Mouse (Mus musculus): ENCODE results near the gene Usp18. TPM values are rescaled to one million over a fixed set of nuclear protein-coding genes. Genes with fewer than 3 reads are reported as not detected.

The Usp18 gene
- polyA plus RNA-seq, 1 experiment from 2014 or later, result 1.3 TPM

DNA sequence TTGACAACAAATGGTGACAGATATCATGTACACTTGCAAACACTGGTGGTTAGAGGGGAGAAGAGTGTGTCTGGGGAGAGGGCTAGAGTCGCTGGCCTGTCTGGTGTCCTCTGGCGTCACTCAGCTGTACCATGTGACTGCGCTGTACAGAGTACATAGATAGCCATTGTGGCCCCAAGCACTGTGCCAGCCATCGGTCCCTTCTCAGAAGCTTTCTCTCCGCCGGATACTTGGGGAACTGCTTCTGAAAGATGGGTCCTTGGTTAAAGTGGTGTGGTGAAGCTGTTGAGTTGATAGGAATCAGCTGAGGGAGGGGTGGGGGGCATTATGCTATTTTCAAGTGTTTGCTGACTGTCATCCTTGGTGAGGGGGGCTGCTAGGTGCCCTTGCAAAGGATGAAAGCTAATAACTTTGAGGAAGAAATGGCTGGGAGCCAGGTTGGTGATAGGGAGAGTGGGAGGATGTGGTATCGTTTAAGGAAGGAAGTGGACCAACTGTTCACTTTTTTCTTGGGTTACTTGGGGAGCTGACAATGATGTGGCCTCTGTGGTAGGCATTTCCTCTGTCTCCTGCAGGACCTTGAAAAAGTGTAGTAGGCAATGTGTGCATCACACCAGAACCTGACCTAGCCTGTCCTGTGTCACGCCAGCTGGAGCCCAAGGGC lies 30.9 kb upstream of the Usp18 start:
- WGBS, result 88% methylated on average over 8 of the region's 8 CpGs
- Histone ChIP-seq H3K4me2 (replicated peaks) (no peak overlapping the region), H3K27me3 (replicated peaks) (peaks cover 29% of the 10 kb centered on the region), H3K9me3 (no peaks in the 10 kb centered on the region), H3K27ac (no peak overlapping the region), H3K4me3 (no peak overlapping the region), H3K4me1 (peaks cover 17% of the 10 kb centered on the region), H3K9ac (no peak overlapping the region), H3K36me3 (no peaks in the 10 kb centered on the region)
- no peak for ATAC-seq (ENCODE audit: low FRiP score, low read depth)

DNA sequence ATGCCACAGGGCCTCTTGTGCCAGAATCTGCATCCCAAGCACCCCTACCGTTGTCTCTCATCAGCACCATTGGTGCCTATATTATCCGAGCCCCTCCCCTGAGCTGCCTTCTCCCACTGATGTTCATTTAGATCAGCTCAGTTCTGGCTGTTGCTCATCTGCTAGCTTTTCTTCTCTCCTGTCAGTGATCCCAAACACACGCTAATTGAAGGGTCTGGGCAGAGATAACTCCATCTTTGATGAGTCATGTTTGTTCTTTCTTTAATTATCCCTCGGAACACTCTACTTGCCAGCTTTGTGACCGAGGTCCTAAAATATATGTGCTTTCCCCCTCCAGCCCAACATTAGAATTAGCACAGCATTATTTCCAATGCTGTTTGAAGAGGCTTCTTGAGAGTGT lies 30.4 kb upstream of the Usp18 start:
- no peaks in the 10 kb centered on the region for H3K9me3 ChIP-seq
- H3K4me3 ChIP-seq, result no peak overlapping the region
- no peak overlapping the region for H3K4me2 ChIP-seq (replicated peaks)
- H3K27ac ChIP-seq, result no peak overlapping the region
- no peaks in the 10 kb centered on the region for H3K36me3 ChIP-seq
- WGBS, result 81% methylated on average over 5 of the region's 5 CpGs
- no peak for ATAC-seq (ENCODE audit: low FRiP score, low read depth)
- peaks cover 15% of the 10 kb centered on the region for H3K4me1 ChIP-seq
- H3K9ac ChIP-seq, result no peak overlapping the region
- H3K27me3 ChIP-seq (replicated peaks), result peaks cover 24% of the 10 kb centered on the region

DNA sequence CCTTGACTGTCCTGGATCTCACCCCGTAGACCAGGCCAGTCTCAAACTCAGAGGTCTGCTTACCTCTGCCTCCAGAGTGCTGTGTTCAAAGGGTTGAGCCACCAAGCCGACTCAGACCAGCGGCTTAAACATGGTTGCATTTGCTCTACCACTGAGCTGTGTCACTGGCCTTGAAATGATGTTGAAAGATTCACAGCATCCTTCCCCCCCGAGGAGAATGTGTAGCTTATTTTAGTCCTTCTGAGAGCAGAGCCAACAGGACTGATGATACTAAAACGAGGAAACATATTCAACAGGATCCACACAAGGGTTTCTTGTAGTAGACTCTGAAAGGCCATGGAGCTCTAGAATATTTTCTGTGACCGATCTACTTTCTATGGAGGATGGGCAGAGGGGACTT lies 29.8 kb upstream of the Usp18 start:
- Histone ChIP-seq H3K27me3 (replicated peaks) (peaks cover 18% of the 10 kb centered on the region), H3K9ac (no peak overlapping the region), H3K9me3 (no peaks in the 10 kb centered on the region), H3K4me3 (no peak overlapping the region), H3K27ac (no peak overlapping the region), H3K36me3 (no peaks in the 10 kb centered on the region), H3K4me1 (peaks cover 10% of the 10 kb centered on the region), H3K4me2 (replicated peaks) (no peak overlapping the region)
- no peak for ATAC-seq (ENCODE audit: low FRiP score, low read depth)
- 86% methylated on average over 6 of the region's 6 CpGs for WGBS

DNA sequence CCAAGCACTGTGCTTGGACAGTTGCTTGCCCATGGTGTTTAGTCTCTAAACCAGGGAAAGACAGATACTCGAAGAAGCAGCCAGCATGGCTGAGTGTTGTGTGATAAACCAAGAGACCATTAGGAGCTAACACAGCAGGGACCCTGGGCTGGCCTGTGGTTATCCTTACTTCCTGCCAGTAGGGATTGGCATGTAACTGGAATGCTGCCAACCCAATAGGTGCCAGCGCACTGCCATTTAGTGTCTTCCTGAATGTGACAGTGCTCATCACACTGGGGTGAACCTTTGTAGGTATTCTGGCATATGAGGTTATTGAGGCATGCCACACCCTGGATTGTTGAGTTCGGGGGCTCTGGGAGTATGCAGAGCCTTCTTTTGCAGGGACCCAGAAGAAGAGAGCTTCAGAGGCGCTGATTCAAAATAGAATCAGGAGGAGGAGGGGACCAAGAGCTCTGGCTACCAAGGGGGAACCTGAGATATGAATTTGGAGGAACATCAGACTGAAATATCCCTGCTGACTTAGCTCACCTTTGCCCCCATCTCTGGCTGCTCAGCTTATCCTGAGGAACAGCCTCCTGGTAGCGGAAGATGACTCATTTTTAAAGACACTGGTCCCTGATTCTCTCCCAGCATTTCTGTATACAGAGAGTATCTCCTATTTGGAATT lies 29.0 kb upstream of the Usp18 start:
- no peaks in the 10 kb centered on the region for H3K36me3 ChIP-seq
- no peak overlapping the region for H3K9ac ChIP-seq
- no peak overlapping the region for H3K27ac ChIP-seq
- no peak overlapping the region for H3K4me3 ChIP-seq
- no peak overlapping the region for H3K4me2 ChIP-seq (replicated peaks)
- H3K4me1 ChIP-seq, result peaks cover 2% of the 10 kb centered on the region; the same call in 1 of the 2 replicates
- ATAC-seq (ENCODE audit: low FRiP score, low read depth), result no peak
- H3K27me3 ChIP-seq (replicated peaks), result peaks cover 10% of the 10 kb centered on the region
- no peaks in the 10 kb centered on the region for H3K9me3 ChIP-seq
- WGBS, result 91% methylated on average over 5 of the region's 5 CpGs

DNA sequence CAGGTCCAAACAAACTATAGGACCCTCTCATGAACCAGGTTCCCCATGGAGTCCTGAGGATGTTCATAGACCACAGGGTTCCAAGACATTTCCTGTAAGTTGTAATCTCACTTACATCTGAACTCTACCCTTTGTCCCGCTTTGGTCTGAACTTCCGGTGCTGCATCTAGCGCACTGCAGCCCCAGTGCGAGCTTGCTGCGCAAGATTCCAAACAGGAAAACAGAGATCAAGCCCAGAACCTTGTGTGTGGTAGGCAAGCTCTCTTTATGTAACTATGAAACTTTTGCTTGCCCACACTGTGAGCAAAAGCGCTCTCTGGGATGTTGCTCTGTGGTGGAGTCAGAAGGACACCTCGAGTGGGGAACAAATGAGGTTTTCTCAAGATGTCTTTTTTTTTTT lies 27.7 kb upstream of the Usp18 start:
- 95% methylated on average over 7 of the region's 7 CpGs for WGBS
- H3K27me3 ChIP-seq (replicated peaks), result no peaks in the 10 kb centered on the region; the same call in 1 of the 2 replicates

DNA sequence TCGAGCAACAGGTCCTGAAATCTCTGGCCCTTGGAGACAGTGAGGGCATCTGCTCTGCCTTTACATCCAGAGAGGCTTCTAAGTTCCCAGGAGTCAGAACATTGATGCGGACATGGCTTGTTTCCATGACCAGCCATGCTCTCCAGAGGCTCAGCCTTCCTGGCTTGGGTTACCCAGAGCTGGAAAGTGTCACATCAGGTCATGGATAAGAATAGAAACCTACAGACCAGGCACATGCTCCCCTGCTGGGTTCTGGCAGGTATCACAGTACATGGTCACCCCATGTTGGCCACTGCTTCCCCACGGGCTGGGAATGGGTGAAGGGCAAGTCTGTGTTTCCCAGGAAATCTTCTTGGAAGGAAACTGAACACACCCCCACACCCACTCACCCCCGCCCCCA lies 26.3 kb upstream of the Usp18 start:
- ATAC-seq (ENCODE audit: low FRiP score, low read depth), result no peak
- Histone ChIP-seq H3K27me3 (replicated peaks) (no peaks in the 10 kb centered on the region; the same call in 1 of the 2 replicates), H3K27ac (no peak overlapping the region), H3K9me3 (no peaks in the 10 kb centered on the region), H3K4me3 (no peak overlapping the region), H3K4me2 (replicated peaks) (no peak overlapping the region), H3K9ac (no peak overlapping the region), H3K36me3 (no peaks in the 10 kb centered on the region), H3K4me1 (no peaks in the 10 kb centered on the region)
- WGBS, result 82% methylated on average over 4 of the region's 4 CpGs

More for the DNA sequence above, 27.7 kb upstream of the Usp18 start:
- Histone ChIP-seq H3K4me2 (replicated peaks) (no peak overlapping the region), H3K4me3 (no peak overlapping the region), H3K9ac (no peak overlapping the region), H3K9me3 (no peaks in the 10 kb centered on the region), H3K27ac (no peak overlapping the region), H3K4me1 (no peaks in the 10 kb centered on the region), H3K36me3 (no peaks in the 10 kb centered on the region)
- ATAC-seq (ENCODE audit: low FRiP score, low read depth), result no peak

DNA sequence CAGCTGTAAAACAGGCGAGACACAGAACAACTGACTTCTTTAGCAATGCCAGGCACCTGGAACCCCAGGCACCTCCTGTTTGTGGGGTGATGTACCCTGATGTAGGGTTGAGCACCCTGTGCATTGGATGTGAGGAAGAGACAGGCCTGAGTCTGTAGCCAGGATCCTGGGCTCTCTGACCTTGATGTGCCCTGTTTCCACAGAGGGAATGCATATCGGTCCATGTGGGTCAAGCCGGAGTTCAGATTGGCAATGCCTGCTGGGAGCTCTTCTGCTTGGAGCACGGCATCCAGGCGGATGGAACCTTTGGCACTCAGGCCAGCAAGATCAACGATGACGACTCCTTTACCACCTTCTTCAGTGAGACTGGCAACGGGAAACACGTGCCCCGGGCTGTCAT lies 25.5 kb upstream of the Usp18 start:
- WGBS, result 94% methylated on average over 10 of the region's 10 CpGs
- Histone ChIP-seq H3K4me2 (replicated peaks) (no peak overlapping the region), H3K4me1 (no peaks in the 10 kb centered on the region), H3K9ac (no peak overlapping the region), H3K27ac (no peak overlapping the region), H3K36me3 (no peaks in the 10 kb centered on the region), H3K4me3 (no peak overlapping the region), H3K9me3 (no peaks in the 10 kb centered on the region), H3K27me3 (replicated peaks) (no peaks in the 10 kb centered on the region; the same call in 1 of the 2 replicates)
- ATAC-seq (ENCODE audit: low FRiP score, low read depth), result no peak

DNA sequence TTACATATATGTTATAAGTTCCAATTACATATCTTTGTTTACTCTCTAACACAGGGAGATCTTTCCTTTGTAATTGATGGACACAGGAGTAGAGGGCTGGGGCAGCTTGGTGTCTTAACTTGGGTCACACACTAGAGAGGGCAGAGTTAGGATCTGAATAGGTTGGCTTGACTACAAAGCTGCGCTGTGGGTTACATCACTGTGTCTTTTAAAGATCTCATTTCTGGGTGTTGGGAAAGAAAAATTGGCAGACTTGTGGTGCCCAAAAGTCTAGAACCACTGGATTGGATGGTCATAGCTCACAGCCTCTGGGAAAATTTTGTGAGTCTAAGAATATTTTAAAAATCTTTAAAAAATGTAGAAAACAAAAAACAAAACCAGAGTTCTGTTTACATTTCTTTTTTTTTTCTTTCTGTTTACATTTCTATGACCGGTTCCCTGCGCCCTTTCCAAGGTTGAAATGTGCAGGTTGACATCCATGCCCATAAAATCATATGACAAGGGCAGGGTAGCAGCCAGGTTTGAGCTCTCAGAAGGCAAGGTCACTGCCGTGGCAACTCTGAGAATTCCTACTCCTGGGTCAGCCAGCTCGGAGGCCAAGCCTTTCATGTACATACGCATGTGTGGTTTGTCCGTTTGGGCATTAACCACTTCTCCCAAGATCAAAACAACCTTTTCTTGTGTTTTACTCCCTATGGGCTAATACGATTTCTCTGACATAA lies 23.7 kb upstream of the Usp18 start:
- no peaks in the 10 kb centered on the region for H3K9me3 ChIP-seq
- 90% methylated on average over 8 of the region's 8 CpGs for WGBS

DNA sequence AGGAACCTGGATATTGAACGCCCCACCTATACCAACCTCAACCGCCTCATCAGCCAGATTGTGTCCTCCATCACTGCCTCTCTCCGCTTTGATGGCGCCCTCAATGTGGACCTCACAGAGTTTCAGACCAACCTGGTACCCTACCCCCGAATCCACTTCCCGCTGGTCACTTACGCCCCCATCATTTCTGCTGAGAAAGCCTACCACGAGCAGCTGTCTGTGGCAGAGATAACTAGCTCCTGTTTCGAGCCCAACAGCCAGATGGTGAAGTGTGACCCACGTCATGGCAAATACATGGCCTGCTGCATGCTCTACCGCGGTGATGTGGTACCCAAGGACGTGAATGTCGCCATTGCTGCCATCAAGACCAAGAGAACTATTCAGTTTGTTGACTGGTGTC lies 22.7 kb upstream of the Usp18 start:
- Histone ChIP-seq H3K4me2 (replicated peaks) (no peak overlapping the region), H3K36me3 (no peaks in the 10 kb centered on the region), H3K27ac (no peak overlapping the region), H3K9ac (no peak overlapping the region), H3K4me1 (no peaks in the 10 kb centered on the region), H3K4me3 (no peak overlapping the region), H3K27me3 (replicated peaks) (no peaks in the 10 kb centered on the region), H3K9me3 (no peaks in the 10 kb centered on the region)
- WGBS, result 95% methylated on average over 14 of the region's 14 CpGs
- ATAC-seq (ENCODE audit: low FRiP score, low read depth), result no peak

More for the DNA sequence above, 23.7 kb upstream of the Usp18 start:
- H3K27me3 ChIP-seq (replicated peaks), result no peaks in the 10 kb centered on the region
- H3K4me1 ChIP-seq, result no peaks in the 10 kb centered on the region
- no peak overlapping the region for H3K9ac ChIP-seq
- no peak overlapping the region for H3K27ac ChIP-seq
- no peak overlapping the region for H3K4me2 ChIP-seq (replicated peaks)
- H3K4me3 ChIP-seq, result no peak overlapping the region
- ATAC-seq (ENCODE audit: low FRiP score, low read depth), result no peak
- no peaks in the 10 kb centered on the region for H3K36me3 ChIP-seq

DNA sequence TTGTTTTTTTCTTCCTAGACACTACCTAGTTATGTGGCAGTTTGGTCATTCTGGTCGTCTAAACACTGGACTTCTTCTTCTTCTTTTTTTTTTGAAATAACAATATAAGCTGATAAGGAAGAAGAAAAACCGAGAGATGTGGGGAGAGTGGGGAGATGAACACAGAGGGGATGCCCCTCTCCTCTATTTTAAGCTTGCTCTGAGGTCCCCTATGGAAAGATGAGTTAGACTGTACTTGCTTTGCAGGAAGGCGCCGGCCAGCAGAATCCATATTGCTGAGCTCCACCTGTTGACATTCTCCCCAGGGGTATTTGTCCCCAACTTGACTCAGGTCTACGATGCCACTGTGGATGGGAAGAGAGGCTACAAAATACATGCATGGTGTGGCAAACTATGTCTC lies 21.6 kb upstream of the Usp18 start:
- H3K9me3 ChIP-seq, result no peaks in the 10 kb centered on the region
- no peak overlapping the region for H3K27ac ChIP-seq
- H3K36me3 ChIP-seq, result no peaks in the 10 kb centered on the region
- H3K9ac ChIP-seq, result no peak overlapping the region
- no peak overlapping the region for H3K4me2 ChIP-seq (replicated peaks)
- H3K27me3 ChIP-seq (replicated peaks), result no peaks in the 10 kb centered on the region
- no peak overlapping the region for H3K4me3 ChIP-seq
- ATAC-seq (ENCODE audit: low FRiP score, low read depth), result no peak
- H3K4me1 ChIP-seq, result no peaks in the 10 kb centered on the region
- 70% methylated on average over 5 of the region's 5 CpGs for WGBS

DNA sequence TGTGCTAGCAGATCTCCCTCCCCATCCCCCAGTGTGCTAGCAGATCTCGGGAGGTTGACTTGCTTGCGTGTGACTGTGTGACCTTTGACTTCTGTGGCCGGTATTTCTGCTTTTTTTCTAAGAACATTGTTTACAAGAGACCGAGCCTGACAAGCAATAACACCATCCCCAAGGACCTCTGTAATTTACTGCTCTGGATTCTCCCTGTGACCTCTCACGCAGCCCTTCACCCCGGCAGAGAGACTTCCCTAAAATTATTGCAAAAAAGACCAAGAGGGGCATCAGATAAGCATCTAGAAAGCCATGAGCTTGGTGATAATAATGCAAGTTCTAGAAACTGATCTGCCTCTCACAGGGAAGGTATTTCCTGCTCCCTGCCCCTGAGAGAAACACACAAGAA lies 20.7 kb upstream of the Usp18 start:
- Histone ChIP-seq H3K4me3 (no peak overlapping the region), H3K9me3 (no peaks in the 10 kb centered on the region), H3K4me1 (no peaks in the 10 kb centered on the region), H3K36me3 (no peaks in the 10 kb centered on the region), H3K4me2 (replicated peaks) (no peak overlapping the region), H3K27ac (no peak overlapping the region), H3K9ac (no peak overlapping the region), H3K27me3 (replicated peaks) (no peaks in the 10 kb centered on the region)
- ATAC-seq (ENCODE audit: low FRiP score, low read depth), result no peak
- WGBS, result 21% methylated on average over 6 of the region's 6 CpGs

DNA sequence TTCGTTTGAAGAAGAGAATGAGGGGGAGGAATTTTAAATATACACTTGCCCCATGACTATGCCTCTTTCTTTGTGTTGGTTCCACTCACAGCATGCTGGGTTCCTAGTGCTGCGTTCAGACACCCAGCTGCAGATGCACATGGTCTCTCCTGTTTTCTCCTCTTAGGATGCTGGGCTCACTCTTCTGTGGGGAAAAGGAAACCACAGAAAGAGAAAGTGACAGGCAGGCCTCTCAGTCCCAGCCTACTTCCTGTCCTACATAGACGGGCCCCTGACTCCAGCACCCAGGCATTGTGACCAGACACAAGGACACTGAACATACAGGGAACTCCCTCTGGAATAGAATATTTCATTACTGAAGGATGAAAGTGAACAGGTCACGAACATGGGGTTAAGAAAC lies 19.7 kb upstream of the Usp18 start:
- no peak for ATAC-seq (ENCODE audit: low FRiP score, low read depth)
- no peaks in the 10 kb centered on the region for H3K27me3 ChIP-seq (replicated peaks)
- H3K4me3 ChIP-seq, result no peak overlapping the region
- WGBS, result 69% methylated on average over 4 of the region's 4 CpGs
- H3K9ac ChIP-seq, result no peak overlapping the region
- no peak overlapping the region for H3K27ac ChIP-seq
- no peaks in the 10 kb centered on the region for H3K36me3 ChIP-seq
- no peaks in the 10 kb centered on the region for H3K4me1 ChIP-seq
- H3K9me3 ChIP-seq, result no peaks in the 10 kb centered on the region
- no peak overlapping the region for H3K4me2 ChIP-seq (replicated peaks)

Measured in neural tube, embryonic 12.5 days (tissue).